Mouse (Mus musculus): Measurements from ENCODE around the gene Nt5c2.

Nt5c2 gene

DNA sequence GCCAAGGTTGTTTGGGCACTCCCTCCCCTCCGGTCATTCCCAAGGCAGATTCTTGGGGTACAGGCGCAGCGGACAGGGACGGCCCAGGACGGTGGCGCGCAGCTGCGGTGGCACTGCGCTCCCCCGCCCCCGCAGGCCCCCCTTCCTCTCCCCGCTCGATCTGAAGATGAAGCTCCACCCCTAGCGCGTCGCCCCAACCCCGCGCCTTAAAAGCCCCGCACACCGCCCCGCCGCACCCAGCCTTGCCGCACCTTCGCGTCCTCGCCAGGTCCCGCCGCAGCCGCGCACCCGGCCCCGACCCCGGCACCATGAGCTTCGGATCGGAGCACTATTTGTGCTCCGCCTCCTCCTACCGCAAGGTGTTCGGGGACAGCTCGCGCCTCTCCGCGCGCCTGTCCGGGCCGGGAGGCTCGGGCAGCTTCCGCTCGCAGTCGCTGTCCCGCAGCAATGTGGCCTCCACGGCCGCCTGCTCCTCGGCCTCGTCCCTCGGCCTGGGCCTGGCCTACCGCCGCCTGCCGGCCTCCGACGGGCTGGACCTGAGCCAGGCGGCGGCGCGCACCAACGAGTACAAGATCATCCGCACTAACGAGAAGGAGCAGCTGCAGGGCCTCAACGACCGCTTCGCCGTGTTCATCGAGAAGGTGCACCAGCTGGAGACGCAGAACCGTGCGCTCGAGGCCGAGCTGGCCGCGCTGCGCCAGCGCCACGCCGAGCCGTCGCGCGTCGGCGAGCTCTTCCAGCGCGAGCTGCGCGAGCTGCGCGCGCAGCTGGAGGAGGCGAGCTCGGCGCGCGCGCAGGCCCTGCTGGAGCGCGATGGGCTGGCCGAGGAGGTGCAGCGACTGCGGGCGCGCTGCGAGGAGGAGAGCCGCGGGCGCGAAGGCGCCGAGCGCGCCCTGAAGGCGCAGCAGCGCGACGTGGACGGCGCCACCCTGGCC lies at the start of gene Nt5c2, which contains the start of gene Ina:
Gene Nt5c2, minus strand, starts transcription at position 707 of the 935 bp plus-strand sequence.
Gene Ina, plus strand, starts transcription at position 252 of the 935 bp plus-strand sequence.
- peak; percentile 26 for DNase-seq

DNA sequence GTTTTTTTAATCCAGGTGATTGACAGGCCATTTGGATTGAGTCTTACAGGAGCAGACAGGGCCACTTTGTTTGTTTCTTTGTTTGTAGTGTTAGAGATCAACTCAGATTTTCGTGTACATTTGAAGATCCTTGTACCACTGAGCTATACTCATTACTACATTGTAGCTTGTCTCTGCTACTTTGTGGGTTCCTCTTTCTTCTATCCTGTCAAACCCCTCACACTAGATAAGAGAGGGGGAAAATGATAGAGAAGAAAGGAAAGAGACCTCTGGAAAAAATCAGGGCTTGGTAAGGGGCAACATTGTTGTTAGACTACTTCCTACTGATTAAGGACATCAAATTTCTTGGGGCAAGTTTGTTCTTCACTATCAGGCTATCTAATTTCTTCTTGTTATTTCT lies 42.7 kb upstream of the Nt5c2 start:
- no peak for DNase-seq

DNA sequence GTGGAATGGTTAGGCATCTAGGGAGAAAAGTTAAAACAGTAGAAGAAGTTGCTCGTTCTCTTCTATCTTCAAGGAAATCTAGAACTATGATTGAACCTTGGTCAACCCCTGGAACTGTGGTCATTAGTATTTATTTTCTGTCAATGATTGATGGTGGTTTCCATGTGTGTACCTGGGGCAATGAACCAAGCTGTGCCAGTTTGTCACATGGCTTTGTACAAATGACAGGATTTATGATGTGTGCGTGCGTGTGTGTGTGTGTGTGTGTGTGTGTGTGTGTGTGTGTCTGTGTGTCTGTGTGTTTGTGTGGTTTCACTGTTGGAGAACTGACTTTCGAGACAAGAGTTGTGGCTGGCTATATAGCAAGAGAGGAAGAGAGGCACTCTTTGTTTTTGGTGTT lies 38.5 kb upstream of the Nt5c2 start:
- DNase-seq: no peak

DNA sequence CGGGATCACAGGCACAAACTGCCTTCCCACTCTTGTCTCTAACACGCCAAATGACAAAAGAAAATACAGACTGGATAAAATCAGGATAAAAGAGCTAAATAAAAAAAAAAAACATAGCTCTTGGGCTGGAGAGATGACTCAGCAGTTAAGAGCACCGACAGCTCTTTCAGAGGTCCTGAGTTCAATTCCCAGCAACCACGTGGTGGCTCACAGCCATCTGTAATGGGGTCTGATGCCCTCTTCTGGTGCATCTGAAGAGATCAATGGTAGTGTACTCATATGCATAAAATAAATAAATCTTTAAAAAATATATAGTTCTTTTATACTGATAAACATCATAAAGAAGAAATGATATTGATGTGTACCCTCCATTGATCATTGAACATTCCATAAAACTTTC lies 38.0 kb upstream of the Nt5c2 start:
- DNase-seq: no peak

DNA sequence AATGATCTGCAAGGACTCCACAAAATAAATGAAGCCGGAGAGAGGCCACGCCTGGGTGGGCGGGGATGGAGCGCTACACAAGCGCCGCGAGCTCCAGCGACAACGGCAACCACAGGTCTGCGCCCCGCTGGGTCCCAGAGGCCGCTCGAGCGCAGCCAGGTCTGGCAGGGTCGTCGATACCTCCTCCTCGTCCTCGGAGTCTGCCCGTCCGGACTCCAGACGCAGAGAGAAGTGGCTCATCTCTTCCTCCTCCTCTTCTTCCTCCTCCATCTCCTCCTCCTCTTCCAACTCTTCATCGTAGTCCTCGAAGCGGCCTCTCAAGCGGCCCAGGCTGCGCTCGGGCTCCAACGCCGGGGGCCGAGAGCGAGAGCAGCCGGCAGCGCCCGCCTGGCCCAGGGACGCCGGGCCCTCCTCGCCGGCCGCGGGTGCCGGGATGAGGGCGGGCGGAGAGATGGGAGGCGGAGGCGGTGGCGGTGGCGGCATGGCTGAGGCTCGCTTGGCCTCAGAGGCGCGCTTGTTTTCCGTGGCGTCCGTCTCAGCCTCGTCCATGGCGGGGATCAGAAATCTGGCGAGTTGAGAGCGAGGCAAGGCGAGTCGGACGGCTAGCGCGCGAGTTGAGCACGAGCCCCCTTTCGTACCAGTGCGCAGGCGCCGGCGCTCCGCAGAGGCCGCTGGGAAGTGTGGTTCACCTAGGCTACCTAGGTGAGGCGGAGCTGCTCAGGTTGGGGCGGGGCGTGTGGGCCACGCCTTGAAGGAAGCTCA lies 35.5 kb upstream of the Nt5c2 start, which contains the start of gene Pcgf6:
Gene Pcgf6, minus strand, starts transcription at position 636 of the 762 bp plus-strand sequence.
- DNase-seq: peak; percentile 75

DNA sequence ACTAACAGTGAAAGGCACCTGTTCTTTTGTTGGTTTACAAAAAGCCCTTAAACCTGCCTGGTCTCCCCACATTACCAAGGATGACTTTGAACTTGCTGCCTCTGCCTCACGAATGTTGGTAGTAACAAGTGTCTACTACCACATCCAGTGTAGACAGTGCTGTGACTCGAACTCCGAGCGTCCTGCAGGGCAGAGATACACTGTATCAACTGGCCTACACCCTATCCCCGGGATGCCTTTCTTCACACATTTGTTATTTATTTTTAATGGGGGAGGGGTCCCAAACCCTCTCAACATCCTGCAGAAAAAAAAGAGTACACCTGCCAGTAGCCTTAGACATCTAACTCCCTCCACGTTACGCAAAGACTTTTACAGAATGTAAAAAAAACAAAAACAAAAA lies 34.9 kb upstream of the Nt5c2 start:
- no peak for DNase-seq

DNA sequence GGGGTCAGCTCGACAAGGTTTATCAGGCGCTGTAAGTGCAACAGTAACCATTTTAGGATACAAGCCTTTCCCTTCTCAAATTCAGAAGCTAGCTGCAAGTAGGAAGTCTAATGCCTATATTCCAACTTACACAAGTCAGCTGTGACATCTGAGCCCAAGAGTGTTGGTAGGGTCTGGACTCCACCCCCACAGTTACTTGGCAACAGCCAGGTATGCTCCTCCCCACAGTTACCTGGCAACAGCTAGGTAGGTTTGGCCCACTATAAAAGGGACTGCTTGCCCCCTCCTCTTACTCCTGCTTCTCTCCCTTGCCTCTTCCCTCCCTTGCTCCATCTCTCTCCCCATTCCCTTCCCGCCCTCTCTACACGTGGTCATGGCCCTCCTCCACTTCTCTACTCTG lies 34.1 kb upstream of the Nt5c2 start:
- DNase-seq: no peak

DNA sequence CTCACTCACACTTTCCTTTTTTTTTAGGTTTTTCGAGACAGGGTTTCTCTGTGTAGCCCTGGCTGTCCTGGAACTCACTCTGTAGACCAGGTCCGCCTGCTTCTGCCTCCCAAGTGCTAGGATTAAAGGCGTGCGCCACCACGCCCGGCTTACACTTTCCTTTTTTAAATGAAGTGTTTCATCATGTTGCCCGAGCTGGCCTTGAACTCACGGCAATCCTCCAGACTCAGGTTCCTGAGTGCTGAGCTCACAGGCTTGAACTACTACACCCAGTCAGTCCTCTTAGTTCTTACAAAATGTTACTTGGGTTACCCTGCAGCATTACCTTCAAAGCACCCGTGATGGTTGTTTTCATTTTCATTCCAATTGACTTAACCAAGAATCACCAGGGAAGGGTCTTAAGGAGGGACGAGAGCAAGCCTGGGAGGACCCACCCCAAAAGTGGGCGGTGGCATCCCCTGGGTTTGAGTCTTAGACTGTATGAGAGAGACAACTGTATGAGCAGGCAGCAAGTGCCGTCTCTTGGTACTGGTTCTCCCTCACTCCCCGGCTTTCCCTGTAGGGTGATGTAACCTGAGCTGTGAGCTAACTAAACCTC lies 32.4 kb upstream of the Nt5c2 start:
- no peak for DNase-seq

DNA sequence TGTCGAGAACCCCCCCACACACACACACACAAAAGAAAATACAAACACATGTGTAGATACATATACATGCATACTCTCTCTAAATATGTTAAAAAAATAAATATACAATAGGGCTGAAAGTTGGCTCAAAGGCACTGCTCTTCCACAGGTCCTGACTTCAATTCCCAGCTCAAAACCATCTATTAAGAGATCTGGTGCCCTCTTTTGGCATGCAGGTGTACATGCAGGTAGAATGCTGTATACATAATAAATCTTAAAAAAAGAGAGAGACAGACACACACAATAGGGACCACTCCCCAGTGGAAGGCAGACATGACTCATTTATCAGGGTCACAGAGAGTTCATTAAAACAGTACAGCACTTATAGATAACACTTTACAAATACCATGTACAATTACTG lies 31.4 kb upstream of the Nt5c2 start:
- no peak for DNase-seq

DNA sequence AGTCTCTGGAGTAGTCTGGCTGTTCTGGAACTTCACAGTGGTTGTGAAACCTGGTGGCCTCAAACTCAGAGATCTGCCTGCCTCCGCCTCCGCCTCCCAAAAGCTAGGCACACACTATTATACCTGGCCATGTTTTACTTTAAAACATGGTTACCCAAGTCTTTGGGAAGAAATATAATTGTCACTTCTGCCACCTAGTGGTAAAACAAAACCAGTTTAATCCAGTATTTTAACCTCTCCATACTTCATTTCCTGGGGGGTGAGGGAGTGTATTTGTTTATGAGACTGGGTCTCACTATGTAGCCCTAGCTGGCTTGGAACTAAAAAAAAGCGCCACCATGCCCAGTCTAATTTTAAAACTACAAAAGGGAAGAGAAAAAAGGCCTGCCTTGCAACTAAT lies 28.7 kb upstream of the Nt5c2 start:
- no peak for DNase-seq

DNA sequence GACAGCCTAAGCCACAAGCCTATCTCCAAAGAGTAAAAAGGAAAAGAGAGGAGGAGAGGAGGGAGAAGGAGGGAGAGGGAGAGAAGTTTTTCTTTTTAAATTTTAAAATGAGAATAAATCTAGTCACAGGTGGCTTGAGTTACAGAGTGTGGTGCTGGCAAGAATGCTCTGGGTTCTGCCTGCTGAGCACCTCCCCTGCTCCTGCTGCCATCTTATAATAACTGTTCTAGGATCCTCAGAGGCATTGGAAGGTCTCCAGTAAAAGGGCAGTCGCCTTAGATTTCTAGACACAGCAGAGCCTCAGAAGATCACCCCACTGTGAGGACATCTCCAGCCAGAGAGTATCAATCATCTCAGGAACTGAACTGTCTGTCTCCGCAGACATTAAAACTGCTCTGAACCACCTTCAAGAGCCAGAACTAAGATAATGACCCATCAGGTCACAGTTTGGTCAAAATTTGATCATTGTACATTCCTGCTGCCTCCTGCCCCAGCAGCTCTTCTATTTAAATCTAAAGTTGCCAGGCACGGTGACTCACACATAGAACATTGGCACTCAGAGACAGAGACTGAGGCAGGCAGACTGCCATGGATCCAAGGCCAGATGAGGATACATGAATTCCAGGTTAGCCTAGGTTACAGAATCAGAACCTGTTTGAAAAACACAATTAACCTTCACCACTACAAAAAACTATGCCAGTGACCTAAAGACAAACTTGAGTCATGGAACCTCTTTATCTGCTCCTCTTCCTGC lies 25.9 kb upstream of the Nt5c2 start:
- DNase-seq: no peak

DNA sequence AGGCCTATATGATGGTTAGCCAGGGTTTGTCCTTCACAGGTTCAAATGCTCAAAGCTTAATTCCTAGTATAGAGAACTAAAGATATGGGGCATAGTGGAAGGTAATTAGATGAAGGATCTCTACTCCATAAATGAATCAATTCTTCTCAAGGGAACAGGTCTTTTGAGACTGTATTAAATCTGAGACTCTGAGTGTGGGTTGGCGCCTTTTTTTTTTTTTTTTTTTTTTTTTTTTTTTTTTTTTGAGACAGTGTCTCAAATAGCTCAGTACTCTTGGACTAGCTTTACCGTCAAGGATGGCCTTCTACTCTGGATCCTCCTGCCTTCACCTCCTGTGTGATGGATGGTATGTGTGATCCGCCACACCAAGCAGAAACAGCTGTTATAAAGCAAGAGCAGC lies 21.6 kb upstream of the Nt5c2 start:
- no peak for DNase-seq

DNA sequence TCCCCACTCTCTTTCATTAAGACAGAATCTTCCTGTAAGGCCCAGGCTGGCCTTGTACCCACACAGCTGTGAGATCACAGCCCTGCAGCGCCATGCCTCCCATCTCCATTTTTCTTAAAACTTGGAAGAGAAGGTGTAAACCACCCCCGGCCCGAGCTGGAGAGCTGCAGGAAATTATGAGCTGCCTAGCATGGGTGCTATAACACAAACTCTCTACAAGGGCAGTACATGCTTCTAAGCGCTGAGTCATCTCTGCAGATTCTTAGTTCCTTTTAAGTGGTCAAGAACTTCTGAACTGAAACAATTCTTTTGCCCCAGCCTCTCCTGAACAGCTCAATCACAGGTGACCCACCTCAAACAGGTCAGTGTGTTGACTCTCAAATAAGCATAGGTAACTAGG lies 20.0 kb upstream of the Nt5c2 start:
- no peak for DNase-seq

DNA sequence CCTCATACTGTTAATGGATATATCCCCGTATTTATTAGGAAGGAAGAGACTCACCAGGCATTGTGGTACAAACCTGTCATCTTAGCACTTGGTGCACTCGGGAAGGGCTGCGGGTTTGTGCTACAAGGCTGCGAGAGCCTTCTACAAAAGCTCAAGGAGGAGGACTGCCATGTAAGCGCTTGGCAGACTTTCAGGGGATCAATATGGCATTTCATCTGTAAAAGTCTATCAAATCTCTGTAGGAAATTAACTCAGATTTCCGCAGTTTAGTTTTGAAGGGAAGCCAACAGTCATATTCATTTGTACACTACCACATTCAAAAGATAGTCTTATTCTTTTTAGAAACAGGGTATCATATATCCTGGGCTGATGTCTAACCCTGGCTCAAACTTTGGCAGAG lies 16.8 kb upstream of the Nt5c2 start:
- DNase-seq: no peak

DNA sequence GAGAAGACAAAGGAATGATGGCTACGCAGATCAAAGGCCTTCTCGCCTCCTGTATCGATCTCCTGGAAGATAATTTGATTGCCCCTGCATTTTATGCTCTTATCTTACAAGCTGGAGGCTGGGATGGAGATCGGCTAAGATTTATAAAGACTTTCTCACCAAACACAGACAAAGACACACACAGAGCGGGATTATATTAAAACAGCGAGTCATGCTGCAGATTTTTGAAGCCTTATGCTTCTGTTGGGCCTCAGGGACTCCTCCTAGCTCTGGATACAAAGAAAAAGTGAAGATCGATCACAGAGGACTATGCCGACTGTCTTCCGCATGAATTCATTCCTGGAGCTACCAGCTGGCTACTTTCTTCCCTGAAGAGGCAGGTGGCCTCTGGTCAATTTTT lies 14.8 kb upstream of the Nt5c2 start:
- no peak for DNase-seq

DNA sequence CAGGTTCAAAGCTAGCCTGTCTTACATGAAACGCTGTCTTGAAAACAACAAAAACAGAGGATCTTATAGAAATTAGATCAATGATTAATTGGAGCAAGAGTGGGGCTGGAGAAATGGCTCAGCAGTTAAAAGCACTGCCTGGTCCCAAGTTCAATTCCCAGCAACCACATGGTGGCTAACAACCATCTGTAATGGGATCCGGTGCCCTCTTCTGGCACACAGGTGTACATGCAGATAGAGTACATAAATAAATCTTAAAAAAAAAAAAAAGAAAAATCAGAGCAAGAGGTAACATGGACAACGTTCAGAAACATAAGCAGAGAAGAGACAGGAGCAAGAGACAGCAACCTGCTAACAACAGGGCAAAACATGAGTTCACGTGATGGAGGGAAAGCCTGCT lies 11.6 kb upstream of the Nt5c2 start:
- DNase-seq: no peak

DNA sequence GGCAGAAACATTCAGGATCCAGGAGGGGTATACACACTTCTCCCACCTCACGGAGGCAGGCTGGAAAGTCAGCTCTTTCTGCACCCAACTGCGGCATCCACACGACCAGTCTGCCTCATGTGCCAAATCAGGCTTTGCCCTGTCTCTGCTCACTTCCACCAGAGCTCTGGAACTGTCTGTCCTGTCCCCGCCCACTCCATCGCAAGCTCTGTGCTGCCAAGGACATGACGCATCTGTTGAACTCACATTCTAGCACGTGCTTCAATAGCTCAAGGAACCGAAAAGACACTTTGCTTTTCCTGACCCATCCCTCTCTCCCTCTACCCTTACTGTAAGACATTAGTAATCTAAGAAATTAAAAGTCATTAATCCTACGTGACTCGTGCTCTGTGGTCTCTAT lies 10.0 kb upstream of the Nt5c2 start:
- DNase-seq: peak; percentile 44

DNA sequence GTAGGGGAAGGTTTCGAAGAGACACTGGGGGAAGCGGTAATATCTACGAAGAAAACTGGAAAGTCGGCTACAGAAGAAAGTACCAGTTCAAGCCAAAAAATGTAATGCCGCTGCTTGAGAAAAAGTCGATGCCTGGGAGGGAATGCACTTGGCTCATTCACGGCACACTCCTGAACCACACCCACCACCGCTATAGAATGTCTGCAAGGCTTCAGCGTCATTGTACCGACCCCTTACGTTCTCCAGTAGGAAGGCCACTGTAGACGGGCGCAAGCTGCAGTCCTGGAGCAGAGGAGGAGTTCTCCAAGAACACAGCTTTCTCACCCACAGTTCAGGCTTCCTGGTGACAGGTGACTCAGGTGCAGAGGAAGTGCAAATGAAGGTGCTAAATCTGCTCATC lies 8.6 kb upstream of the Nt5c2 start:
- no peak for DNase-seq

DNA sequence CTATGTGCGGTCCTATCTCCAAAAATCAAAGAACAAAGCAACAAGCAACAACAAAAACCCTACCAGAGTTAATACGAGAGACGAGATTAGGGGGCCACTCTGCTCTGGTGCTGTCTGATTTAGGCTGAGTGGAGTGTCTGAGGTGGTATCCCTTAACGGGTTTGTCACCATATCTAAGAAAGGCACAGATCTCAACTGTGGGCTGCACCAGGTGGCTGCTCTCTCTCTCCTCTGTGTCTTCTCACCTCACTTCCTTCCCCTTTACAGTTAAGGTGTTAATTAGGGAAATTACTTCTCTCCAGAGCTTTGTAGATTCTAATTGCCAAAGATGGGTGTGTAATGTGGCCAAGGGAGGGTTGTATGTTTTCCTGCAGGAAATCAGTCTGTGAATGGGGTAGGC lies 7.8 kb upstream of the Nt5c2 start:
- DNase-seq: no peak

DNA sequence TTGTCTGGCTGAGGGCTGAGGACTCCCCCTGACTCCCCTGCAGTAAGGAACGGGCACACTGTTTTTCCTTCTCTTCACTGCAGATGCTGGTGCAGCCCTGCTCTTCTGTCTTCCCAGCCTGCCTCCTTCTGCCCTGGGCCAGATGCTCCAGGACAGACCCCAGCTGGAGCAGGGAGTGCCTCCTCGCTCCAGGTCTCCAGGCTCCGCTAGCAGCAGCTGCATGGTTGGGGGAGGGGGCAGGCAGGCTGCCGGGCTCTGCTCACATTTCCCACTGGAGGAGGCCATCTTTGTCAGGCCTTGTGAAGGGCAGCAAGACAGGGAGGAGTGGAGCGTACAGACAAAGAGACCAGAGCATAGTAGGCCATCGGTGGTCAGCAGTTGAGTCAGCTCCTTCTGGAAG lies 4.4 kb upstream of the Nt5c2 start:
- no peak for DNase-seq

DNA sequence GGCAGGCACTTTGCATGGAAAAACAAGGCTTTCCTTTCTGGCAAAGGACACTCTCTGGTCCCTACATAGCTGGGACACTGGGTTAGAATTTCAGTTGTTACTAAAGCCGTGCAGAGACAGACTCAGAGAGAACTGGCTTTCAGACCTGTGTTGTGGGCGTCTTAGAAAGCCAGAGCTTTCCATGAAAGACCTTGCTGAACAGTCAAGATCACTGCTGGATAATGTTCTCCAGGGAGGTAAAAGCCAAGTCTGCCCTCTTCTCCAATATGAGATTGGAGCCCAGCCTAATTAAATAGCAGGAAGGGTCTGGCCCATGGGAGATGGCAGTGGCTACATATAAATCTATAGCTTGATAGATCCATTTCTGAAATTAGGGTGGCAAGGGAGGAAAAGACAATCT lies 3.4 kb upstream of the Nt5c2 start:
- DNase-seq: no peak

DNA sequence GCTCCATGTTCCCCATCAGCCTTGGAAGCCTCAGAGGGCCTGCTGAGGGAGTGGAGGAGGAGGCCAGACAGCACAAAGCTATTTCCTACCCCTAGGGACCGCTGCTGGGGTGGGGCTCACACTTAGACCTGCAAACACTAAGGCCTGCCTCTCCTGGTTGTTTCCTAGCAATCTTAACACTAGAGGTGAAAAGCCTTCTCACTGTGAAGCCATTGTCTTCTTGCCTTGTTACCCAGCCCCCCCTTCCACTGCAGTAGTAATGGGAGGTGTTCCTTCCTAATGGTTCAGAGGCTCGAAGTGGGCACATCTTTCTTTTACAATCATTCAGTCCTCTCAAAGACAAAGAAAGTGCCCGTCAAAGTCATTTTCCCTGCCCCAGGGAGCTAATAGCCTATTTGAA lies 2.9 kb upstream of the Nt5c2 start:
- no peak for DNase-seq

DNA sequence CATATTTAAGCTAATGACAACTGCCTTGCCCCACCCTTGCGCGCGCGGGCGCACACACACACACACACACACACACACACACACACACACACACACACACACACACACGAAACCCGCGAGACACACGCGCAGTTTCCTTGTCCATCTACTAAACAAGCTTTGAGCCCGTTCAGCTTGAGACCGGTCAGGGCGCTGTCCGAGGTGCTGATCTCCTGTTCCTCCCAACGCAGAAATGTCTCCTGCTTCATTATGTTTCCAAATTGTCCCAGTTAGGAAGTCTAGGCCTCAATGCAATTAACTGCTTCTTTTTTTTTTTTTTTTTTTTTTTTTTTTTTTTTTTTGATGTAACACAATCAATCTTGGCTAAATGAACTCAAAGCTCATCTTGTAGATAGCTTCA lies 1.5 kb upstream of the Nt5c2 start:
- DNase-seq: peak; percentile 90
